Mouse (Mus musculus) C2C12 (cell line): Measurements from ENCODE around the gene Tmem50b. TPM values are rescaled to one million over a fixed set of nuclear protein-coding genes. Genes with fewer than 3 reads are reported as not detected.

Experiments used
- H3K27me3 ChIP-seq: one replicate; pipeline ENCODE4 v1.6.1; 2011; ENCODE audit not compliant: control insufficient read depth, insufficient read depth, insufficient read length
- H3K36me3 ChIP-seq: one replicate; pipeline ENCODE4 v1.6.1; 2011; ENCODE audit not compliant: control insufficient read depth, insufficient read depth
- H3K4me3 ChIP-seq: one replicate; pipeline ENCODE4 v1.5.1; 2011; ENCODE audit warnings: mild to moderate bottlenecking, control low read depth; ENCODE audit not compliant: poor library complexity, insufficient read depth, severe bottlenecking
- H3K79me2 ChIP-seq: one replicate; pipeline ENCODE4 v1.6.1; 2011; ENCODE audit not compliant: control insufficient read depth, insufficient read depth
- H3K79me3 ChIP-seq: one replicate; pipeline ENCODE4 v1.6.1; 2011; ENCODE audit warnings: low read depth, control low read depth
- H3ac ChIP-seq: one replicate; pipeline ENCODE3; 2011; ENCODE audit warnings: low read depth; ENCODE audit not compliant: control insufficient read depth, insufficient read length
- CEBPB ChIP-seq: IDR thresholded peaks from one replicate; pipeline ENCODE4 v1.6.1; 2011; ENCODE audit warnings: low read depth, mild to moderate bottlenecking, control low read depth, moderate library complexity
- CTCF ChIP-seq: IDR thresholded peaks from one replicate; pipeline ENCODE4 v1.5.1; 2011; ENCODE audit not compliant: control insufficient read depth, insufficient read depth, insufficient read length
- FOSL1 ChIP-seq: IDR thresholded peaks from one replicate; pipeline ENCODE4 v1.8.0; 2011; ENCODE audit warnings: mild to moderate bottlenecking, low read length; ENCODE audit not compliant: poor library complexity, insufficient read depth, severe bottlenecking
- MAX ChIP-seq: IDR thresholded peaks from one replicate; pipeline ENCODE4 v1.6.1; 2011; ENCODE audit warnings: mild to moderate bottlenecking, control low read depth
- MYOD1 ChIP-seq: IDR thresholded peaks from one replicate; pipeline ENCODE4 v1.6.1; 2011; ENCODE audit warnings: low read depth; ENCODE audit not compliant: control insufficient read depth, insufficient read length
- MYOG ChIP-seq: IDR thresholded peaks from one replicate; pipeline ENCODE4 v1.6.1; 2011; ENCODE audit not compliant: control insufficient read depth, insufficient read length; ENCODE audit errors: extremely low read depth
- USF1 ChIP-seq: IDR thresholded peaks from one replicate; pipeline ENCODE4 v1.6.1; 2011; ENCODE audit warnings: low read depth, mild to moderate bottlenecking, control low read depth, moderate library complexity
- polyA plus RNA-seq: library from polyadenylated mRNA; unstranded; fragments of >200 nt; fragmentation: generic; extraction: Trizol; gene quantifications from one replicate; pipeline ENCODE4 v1.2.1, GENCODE M21; 2012; ENCODE audit warnings: missing spikeins

The Tmem50b gene
- polyA plus RNA-seq, 1 experiment: 15.1 TPM

DNA sequence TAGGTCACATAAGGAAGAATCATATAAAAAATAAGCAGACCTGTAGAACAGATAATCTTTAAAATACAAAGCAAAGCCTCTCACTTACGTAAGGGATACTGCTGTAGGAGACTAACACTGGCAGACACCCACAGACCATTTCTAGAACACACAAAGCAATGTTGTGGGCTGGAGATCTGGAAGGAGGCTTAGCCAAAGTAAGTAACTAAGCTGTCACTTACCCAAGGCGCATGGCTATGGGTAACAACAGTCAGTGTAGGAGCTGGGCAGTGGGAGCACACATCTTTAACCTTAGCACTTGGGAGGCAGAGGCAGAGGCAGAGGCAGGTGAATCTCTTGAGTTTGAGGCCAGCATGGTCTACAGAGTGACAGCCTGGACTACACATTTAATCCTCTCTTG is 42.0 kb upstream of the Tmem50b start:
- TF ChIP-seq USF1 (no peak), MYOD1 (no peak), FOSL1 (no peak), MAX (no peak), CTCF (no peak), MYOG (no peak), CEBPB (no peak)
- H3K36me3 ChIP-seq: peaks cover 85% of the 10 kb centered on the region
- no peak overlapping the region for H3ac ChIP-seq
- H3K79me2 ChIP-seq: peaks cover 25% of the 10 kb centered on the region
- H3K27me3 ChIP-seq: no peaks in the 10 kb centered on the region
- no peak overlapping the region for H3K4me3 ChIP-seq
- H3K79me3 ChIP-seq: peaks cover 21% of the 10 kb centered on the region

GRCm38 (mm10) chr16:91639161-91639560 is 41.6 kb upstream of the Tmem50b start:
- H3K36me3 ChIP-seq: peaks cover 84% of the 10 kb centered on the region
- no peaks in the 10 kb centered on the region for H3K27me3 ChIP-seq
- TF ChIP-seq USF1 (no peak), MYOD1 (no peak), CTCF (no peak), MYOG (no peak), FOSL1 (no peak), MAX (no peak), CEBPB (no peak)
- peaks cover 16% of the 10 kb centered on the region for H3K79me3 ChIP-seq
- H3K79me2 ChIP-seq: peaks cover 20% of the 10 kb centered on the region
- no peak overlapping the region for H3K4me3 ChIP-seq
- H3ac ChIP-seq: no peak overlapping the region

DNA sequence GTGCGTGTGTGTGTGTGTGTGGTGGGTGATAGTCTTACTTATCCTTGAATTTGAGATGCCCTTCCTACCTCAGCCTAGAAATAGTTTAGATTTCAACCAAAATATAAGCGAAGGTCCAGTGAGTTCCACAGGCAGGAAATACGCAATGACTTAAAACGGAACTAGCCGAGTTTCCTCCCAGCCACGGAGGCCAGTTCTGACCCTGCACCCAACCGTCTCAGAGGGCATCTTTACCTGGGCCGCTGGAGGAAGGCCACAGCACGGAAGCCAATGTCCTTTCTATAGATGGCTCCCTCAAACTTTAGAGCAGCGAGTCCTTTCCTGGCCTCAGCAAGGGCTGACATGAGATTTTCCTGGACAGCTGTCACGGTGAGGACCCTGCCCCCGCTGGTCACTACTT is 36.0 kb upstream of the Tmem50b start:
- H3K79me2 ChIP-seq: no peaks in the 10 kb centered on the region
- no peaks in the 10 kb centered on the region for H3K79me3 ChIP-seq
- no peak overlapping the region for H3ac ChIP-seq
- TF ChIP-seq CEBPB (no peak), USF1 (no peak), FOSL1 (no peak), CTCF (no peak), MYOG (no peak), MAX (no peak), MYOD1 (no peak)
- peaks cover 67% of the 10 kb centered on the region for H3K36me3 ChIP-seq
- H3K4me3 ChIP-seq: no peak overlapping the region
- no peaks in the 10 kb centered on the region for H3K27me3 ChIP-seq

DNA sequence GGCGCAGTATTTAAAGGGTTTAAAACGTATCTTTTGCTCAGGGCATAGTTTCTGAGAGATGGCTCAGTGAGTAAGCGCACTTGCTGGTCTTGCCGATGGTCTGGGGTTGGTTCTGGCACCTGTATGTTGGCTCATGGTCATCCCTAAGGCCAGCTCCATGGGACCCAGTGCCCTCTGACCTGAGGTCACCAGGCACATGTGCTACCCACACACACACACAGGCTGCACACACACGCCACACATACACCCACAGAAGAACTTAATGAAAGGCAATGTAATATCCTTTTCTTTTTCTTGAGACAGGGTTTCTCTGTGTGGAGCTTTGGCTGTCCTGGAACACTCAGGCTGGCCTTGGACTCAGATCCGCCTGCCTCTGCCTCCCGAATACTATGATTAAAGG is 35.3 kb upstream of the Tmem50b start:
- Histone ChIP-seq H3K36me3 (peaks cover 65% of the 10 kb centered on the region), H3K4me3 (no peak overlapping the region), H3K79me3 (no peaks in the 10 kb centered on the region), H3K27me3 (no peaks in the 10 kb centered on the region), H3K79me2 (no peaks in the 10 kb centered on the region), H3ac (no peak overlapping the region)
- TF ChIP-seq FOSL1: no peak
- TF ChIP-seq MYOG: no peak
- no peak for TF ChIP-seq USF1
- no peak for TF ChIP-seq MAX
- no peak for TF ChIP-seq CEBPB

- Histone ChIP-seq H3K4me3 (no peak overlapping the region), H3K27me3 (no peaks in the 10 kb centered on the region), H3K36me3 (peaks cover 65% of the 10 kb centered on the region), H3K79me3 (no peaks in the 10 kb centered on the region), H3K79me2 (no peaks in the 10 kb centered on the region), H3ac (no peak overlapping the region)
- TF ChIP-seq CEBPB: no peak
- TF ChIP-seq MYOG: no peak
These were observed 34.8 kb upstream of the Tmem50b start for GRCm38 (mm10) chr16:91632439-91632838.

DNA sequence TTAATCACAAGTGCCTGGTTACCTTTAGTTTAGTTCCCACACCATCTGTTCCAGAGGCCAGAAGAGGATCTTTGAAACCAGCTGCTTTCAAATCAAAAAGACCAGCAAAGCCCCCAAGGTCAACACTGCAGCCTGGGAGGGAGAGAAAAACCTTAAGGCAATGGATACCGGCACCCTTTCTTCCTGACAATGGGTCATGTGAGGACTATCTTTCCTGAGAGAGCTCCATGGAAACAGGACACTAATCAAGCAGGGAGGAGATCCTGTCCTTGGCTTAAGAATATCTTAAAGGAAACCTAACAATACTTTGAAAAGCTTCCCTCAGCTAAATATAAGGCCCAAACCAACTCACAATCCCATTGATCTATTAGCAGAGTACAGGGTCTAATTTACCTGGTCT is 33.0 kb upstream of the Tmem50b start:
- Histone ChIP-seq H3K27me3 (no peaks in the 10 kb centered on the region), H3ac (no peak overlapping the region), H3K79me2 (no peaks in the 10 kb centered on the region), H3K4me3 (no peak overlapping the region), H3K36me3 (peaks cover 61% of the 10 kb centered on the region), H3K79me3 (no peaks in the 10 kb centered on the region)
- TF ChIP-seq MAX (no peak), CTCF (no peak), USF1 (no peak), FOSL1 (no peak), MYOG (no peak), MYOD1 (no peak), CEBPB (no peak)

DNA sequence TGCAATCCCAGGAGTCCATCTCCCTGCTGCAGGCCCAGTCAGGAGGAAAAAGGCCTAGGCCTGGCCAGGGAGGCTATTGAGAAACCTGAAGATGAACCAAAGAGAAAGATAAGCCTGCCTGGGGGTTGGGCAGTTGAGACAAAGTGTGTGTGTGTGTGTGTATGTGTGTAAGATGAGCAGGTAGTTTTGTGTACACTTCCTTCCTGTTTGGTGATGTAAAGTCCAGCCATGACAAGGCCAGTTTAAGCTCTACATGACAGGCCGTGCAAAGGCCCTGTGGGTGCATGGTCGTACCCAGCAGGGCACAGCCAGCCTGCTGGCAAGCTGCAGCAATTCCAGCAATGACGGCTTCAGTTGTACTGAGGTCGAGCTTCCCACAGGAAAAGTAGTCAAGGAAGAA is 32.1 kb upstream of the Tmem50b start:
- H3K79me2 ChIP-seq: no peaks in the 10 kb centered on the region
- H3ac ChIP-seq: no peak overlapping the region
- peaks cover 60% of the 10 kb centered on the region for H3K36me3 ChIP-seq
- TF ChIP-seq MYOG (no peak), FOSL1 (no peak), MYOD1 (no peak), USF1 (no peak), CEBPB (no peak), MAX (no peak), CTCF (no peak)
- H3K27me3 ChIP-seq: no peaks in the 10 kb centered on the region
- no peaks in the 10 kb centered on the region for H3K79me3 ChIP-seq
- H3K4me3 ChIP-seq: no peak overlapping the region
